Mouse (Mus musculus) left cerebral cortex, adult 2 months (tissue): ENCODE data around the gene Klf2. TPM values are rescaled to one million over a fixed set of nuclear protein-coding genes. Genes with fewer than 3 reads are reported as not detected.

ENCODE experiments used
- DNase-seq, 2 experiments: peaks; one replicate each; pipeline ENCODE4 v3.0.0; 2021 to 2022; ENCODE audit warnings: low spot score in 2 of 2, mixed read lengths in 1 of 2; ENCODE audit errors: extremely low spot score in 1 of 2
- H3K27ac ChIP-seq: fragments of 200-600 bp; 2 replicates; pipeline ENCODE4 v1.8.1; 2022
- H3K4me3 ChIP-seq: fragments of 200-600 bp; 2 replicates; pipeline ENCODE4 v1.8.1; 2022
- CTCF ChIP-seq: fragments of 200-600 bp; IDR thresholded peaks from 2 replicates; pipeline ENCODE4 v1.8.1; 2022; ENCODE audit warnings: antibody characterized with exemption, mild to moderate bottlenecking, moderate library complexity
- intact Hi-C: fragments of 180-260 bp; cut with DNase I; formaldehyde crosslinking; loops from one replicate; pipeline ENCODE4 v1.15.1; 2025
- total RNA-seq, 2 experiments: library from RNA; stranded (reverse); gene quantifications; 2 replicates each; pipeline ENCODE4 v1.2.3; 2021

Klf2 gene
- total RNA-seq, 2 experiments from 2014 or later, result 17.1 to 32.3 TPM

DNA sequence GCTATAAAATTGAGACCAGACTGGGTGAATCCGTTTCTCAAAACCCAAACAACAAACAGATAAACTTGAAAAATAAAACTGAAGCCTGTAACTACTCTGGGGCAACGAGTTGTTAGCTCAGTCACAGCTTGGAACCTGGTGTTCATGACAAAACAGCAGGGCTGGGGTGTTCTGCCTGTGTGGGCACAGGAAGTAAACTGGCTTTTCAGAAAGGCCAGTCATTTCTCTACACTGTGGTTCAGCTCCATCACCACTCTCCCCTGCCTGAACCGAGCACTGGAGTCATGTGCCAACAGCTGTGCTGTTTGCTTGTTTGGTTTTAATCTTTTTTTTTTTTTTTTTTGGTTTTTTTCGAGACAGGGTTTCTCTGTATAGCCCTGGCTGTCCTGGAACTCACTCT, 24.9 kb downstream of the Klf2 start:
- Histone ChIP-seq H3K4me3 (no peak overlapping the region), H3K27ac (0 out of 2 replicates have a peak overlapping the region, but pooled peaks have one; percentile 15)
- intact Hi-C loops, result no loop called here
- DNase-seq, result no peak
- no peak for TF ChIP-seq CTCF

DNA sequence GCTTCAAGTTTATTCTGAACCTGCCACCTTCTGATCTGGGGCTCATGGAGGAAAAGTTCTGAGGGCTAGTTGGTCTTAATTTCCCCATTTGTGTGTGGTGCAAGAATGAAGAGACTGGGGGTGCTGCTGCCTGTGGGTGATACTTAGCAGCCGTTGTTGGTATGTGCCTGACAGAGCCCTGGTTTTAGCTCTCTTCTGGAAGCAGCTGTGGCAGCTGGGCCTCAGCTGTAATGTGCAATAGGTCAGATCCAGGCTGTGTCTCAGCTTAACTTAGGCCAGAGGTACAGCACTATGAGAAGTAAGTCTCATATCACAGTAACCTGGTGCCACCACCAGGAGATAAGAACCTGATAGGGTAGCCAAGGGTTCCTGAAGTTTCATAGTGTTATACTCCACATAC, 28.7 kb downstream of the Klf2 start:
- DNase-seq, result no peak
- H3K27ac ChIP-seq, result no peak overlapping the region
- intact Hi-C loops, result no loop called here
- no peak overlapping the region for H3K4me3 ChIP-seq
- TF ChIP-seq CTCF, result no peak

DNA sequence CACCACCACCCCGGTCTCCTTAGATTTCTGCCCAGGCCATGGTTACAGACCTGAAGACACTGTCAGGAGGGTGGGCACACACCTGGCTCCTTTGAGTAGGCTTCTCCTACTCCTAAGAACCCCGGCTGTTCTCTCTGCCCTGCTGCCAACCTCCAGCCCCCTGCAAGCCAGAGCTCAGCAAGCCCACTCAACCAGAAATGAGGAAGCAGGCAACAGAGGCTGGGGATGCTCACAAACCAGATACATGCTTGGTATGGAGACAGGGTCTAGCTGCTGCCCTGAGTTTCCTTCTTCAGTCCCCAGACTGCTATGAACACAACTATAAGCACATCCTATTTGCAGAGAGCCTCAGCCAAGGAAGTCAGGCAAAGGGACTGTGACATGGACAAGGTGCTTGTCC, 29.3 kb downstream of the Klf2 start:
- no peak for TF ChIP-seq CTCF
- intact Hi-C loops, result no loop called here
- H3K4me3 ChIP-seq, result no peak overlapping the region
- no peak for DNase-seq
- no peak overlapping the region for H3K27ac ChIP-seq

DNA sequence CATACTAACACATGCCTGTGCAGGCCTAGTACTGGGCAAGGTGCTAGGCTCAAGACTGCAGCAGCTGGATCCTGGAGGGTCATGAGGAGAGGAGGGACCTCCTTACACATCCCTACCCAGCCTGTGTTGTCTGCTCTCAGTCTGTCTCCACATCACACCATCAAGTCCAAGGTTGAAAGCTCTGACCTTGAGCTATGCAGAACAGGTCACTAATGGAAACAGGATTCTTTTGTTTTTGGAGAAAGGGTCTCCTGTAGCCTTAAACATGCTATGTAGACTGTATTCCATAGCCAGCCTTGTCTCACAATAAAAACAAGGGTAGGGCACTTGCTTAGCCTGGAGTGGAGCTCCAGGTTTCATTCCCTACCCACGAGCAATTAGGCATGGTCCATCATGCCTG, 30.1 kb downstream of the Klf2 start:
- DNase-seq, result no peak
- intact Hi-C loops, result no loop called here
- no peak overlapping the region for H3K27ac ChIP-seq
- TF ChIP-seq CTCF, result no peak
- H3K4me3 ChIP-seq, result no peak overlapping the region

DNA sequence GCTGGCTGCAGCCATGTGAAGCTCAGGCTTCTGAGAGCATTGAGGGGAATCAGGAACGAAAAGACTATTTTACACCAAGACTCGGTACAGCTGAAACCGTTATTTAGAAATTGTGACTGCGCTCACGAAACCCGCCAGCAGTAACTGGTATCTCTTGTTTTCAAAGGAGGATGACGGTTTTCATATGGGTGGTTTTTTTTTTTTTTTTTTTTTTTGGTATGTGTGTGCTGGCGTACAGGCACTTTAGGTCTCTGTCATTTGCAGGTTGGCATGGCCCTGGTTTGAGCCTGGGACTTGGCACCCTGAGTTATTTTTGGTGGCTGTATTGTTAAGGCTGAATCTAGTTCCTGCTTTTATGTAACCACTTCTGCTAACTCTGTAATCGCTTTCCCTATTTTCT, 31.0 kb downstream of the Klf2 start:
- intact Hi-C loops, result no loop called here
- no peak for DNase-seq
- no peak overlapping the region for H3K4me3 ChIP-seq
- H3K27ac ChIP-seq, result peak overlapping the region; percentile 53
- no peak for TF ChIP-seq CTCF

DNA sequence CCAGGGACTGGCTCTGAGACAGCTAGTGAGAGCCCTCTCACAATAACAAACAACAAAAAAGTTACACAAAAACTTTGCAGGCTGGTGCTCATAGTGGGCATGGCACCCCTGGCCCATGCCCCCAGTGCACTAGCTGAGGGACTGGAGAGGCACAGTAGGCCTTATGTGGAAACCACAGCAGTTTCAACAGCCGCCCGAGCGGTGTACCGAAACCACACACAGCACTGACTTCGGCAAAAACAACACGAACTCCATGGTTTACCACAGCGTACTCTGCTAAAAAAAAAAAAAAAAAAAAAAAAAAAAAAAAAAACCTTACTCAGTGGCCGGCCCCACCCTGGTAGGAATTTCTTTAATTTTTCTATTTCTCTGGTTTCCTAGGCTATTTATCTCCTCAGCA, 31.9 kb downstream of the Klf2 start:
- Histone ChIP-seq H3K4me3 (no peak overlapping the region), H3K27ac (no peak overlapping the region)
- no peak for TF ChIP-seq CTCF
- DNase-seq, result no peak
- intact Hi-C loops, result no loop called here

DNA sequence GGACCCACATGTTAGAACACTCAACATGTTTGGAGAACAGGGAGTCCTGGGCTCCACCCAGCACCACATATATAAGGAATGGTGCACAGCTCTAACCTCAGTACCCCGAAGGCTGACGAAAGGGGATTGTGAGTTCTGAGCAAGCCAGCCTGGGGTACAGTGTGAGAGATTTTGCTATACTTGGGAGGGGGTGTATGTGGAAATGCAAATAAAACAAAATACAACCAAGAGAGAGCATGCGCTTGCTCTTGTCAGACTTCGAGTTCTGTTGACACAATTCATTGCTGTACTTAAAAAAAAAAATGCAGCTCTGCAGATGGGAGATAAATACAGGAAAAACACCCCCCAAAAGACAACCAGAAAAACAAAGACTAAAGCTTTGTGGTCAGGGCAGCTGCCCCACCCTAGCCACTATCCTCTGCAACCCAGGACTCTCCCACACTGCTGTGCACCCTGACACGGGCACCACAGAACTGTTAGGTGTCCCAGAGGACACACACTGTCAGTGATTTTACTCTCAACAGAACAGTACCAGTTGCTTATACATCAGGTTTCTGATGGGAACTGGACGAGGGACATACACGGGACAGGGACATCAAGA, 32.7 kb downstream of the Klf2 start:
- intact Hi-C loops, result no loop called here
- TF ChIP-seq CTCF, result no peak
- no peak overlapping the region for H3K4me3 ChIP-seq
- no peak for DNase-seq
- no peak overlapping the region for H3K27ac ChIP-seq

DNA sequence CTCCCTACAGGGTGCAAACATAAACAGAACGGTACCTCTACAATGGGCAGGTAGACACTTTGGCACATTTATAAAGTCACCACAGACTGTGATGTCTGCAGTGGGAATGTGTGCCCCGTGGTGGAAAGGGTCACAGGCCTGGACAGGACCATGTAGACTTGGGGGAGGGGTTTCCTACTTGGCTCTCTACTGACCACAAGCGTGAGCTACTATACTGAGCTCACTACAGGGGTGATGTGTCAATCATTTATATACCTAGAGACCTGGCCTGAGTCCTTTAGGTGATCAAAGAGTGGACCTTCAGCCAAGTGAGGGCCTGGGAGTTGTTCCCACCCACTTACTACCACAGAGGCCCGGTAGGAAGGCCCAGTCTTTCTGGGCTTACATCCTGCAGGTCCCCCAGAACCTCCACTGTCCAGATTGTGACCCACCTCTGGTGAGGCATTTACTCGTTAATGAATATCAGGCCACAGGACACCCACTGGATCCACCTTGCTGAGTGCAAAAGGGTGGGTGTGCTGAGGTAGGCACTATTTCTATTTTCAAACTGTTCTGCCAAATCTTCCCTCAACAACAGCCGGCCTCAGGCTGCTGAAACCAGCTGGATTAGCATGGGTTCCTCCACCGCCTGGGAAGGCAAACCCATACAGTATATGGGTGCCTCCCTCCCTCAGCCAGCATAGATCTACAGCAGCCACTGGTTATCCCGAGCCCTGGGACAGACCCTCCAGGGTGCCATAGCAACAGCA, 34.3 kb downstream of the Klf2 start:
- Histone ChIP-seq H3K4me3 (no peak overlapping the region), H3K27ac (peak overlapping the region; percentile 45; the same call in 1 of the 2 replicates)
- TF ChIP-seq CTCF, result no peak
- no peak for DNase-seq
- intact Hi-C loops, result no loop called here

DNA sequence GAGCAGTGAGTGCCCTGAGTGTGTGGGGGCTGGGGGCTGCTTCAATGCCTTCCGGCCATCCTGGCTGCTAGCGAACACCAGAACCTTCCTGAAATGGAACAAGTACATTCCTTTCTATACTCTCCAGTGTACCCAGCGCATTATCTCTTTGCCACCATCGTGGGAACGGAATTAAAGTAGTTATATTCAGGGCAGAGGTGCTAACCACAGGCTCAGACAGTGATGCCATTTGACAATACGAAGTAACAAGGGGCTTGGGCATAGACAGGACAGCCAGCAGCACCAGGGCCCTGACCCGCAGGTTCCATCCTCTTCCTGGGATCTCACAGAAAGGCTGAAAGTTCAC, 34.8 kb downstream of the Klf2 start:
- peak overlapping the region; percentile 45 for H3K27ac ChIP-seq

DNA sequence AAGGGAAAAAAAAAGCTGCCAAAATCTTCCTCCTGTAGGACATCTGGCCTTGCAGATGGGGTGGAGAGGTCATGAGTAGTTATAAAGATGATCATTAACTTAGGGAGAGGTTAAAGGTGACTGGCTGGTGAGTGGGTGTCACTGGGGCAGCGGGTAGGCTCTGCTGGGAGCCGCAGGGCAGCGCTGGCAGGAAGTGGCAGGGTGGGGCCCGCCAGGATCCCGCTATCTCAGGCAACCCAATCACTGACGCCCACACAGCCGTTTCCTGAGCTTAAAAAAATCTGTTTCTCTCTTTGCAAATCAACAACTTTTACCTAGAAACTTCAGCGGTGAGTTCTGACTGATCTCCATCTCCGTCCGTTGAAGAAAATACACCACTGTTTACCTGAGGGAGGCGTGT, 35.4 kb downstream of the Klf2 start:
- Histone ChIP-seq H3K27ac (peak overlapping the region; percentile 53), H3K4me3 (no peak overlapping the region)
- DNase-seq, result peak in 1 of 2 experiments; percentile 32
- no peak for TF ChIP-seq CTCF
- intact Hi-C loops, result no loop called here

More for the DNA sequence above, 34.8 kb downstream of the Klf2 start:
- H3K4me3 ChIP-seq, result no peak overlapping the region
- no peak for DNase-seq
- no peak for TF ChIP-seq CTCF
- intact Hi-C loops, result no loop called here

DNA sequence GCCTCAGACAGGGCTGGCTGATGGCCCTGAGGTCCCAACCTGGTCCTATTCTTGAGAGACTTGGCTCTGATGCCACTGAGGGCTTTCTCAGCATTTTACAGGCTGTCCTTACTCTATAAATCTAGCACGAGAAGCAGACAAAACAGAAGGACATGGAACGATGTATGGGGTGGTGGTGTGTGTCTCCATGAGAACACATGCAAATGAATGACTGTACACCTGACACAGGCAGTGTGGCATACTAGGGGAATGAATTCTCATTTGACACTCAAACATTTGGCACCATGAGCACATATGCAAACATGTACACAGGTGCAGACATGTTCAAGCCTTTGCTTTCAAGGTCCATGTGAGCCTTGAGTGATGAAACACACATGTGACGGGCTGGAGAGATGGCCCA, 37.8 kb downstream of the Klf2 start:
- intact Hi-C loops, result no loop called here
- Histone ChIP-seq H3K27ac (no peak overlapping the region), H3K4me3 (no peak overlapping the region)
- TF ChIP-seq CTCF, result no peak
- no peak for DNase-seq

DNA sequence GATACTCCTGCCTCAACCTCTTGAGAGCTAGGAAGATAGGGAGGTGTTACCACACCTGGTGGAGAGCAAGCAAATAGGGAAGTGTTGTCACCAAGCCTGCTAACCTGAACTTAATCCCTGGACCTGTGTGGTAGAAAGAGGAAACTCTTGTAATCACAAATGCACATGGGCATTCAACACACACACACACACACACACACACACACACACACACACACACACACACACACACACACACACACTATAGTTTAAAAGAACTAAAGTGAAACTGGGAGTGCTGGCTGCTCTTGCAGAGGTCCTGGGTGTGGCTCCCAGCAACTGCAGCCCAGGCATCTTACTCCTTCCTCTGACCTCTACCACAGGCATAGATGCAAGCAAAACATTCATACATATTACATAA, 41.3 kb downstream of the Klf2 start:
- H3K4me3 ChIP-seq, result no peak overlapping the region
- intact Hi-C loops, result no loop called here
- no peak for DNase-seq
- no peak for TF ChIP-seq CTCF
- no peak overlapping the region for H3K27ac ChIP-seq

DNA sequence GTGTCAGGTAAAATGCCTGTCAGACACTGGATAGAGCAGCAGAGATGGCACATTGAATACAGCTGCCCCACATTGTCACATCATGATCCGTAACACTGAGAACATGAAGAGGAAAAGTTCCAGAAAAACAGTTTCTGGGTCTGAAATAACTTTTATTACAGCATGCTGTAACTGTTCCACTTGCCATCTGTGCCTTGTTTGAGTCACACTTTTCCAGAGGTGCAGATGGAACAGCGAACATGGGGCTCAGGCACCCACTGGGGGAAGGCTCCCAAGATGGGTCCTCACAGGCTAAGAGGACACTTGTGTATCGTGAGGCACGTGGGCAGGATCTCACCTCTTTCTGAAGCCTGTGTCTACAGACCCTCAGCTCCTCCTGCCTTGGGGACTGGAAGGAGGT, 43.9 kb downstream of the Klf2 start:
- DNase-seq, result no peak
- no peak for TF ChIP-seq CTCF
- intact Hi-C loops, result no loop called here
- Histone ChIP-seq H3K4me3 (no peak overlapping the region), H3K27ac (peak overlapping the region; percentile 37; the same call in 1 of the 2 replicates)
